19 mouse cellular contexts compared by ENCODE assay signal in the genomic region with DNA sequence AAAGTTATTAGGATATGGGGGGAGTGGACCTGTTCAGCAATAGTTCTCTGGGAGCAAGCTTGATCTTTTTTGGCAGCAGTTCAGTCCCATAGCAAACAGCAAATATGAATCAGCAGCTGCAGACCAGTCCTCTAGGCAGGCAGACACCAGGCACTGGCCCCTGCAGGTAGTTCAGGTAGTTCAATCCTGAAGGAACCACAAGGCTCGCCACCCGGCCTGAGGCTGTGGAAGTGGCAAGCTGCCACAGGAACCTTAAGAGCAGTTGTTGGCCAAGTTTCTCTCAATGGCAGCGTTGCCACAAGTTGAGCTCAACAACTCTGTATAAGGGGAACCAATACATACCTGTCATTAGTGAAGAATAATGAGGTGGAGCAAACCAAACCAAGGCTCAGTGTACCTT. TPM values are rescaled to one million over a fixed set of nuclear protein-coding genes. Genes with fewer than 3 reads are reported as not detected.
DNase-seq lines count a peak whose midpoint lies in the region; ATAC-seq and TF ChIP-seq lines count a peak whose summit lies in the region.
"Had no signal": no experiment of that assay in that cellular context is flagged by ENCODE, and none has a peak within 500 bp of the region (broad histone marks: within the 10 kb centered on the region; RNA-seq: fewer than 3 reads in every experiment).

No protein-coding gene starts in this region.

- H3K4me2 ChIP-seq in stomach, postnatal 0 days (replicated peaks; ENCODE audit: low read depth): no peak overlapping the region
- no peak overlapping the region for H3K4me2 ChIP-seq in forebrain, embryonic 14.5 days (ENCODE audit: low read length)
- H3K4me2 ChIP-seq: embryonic facial prominence, embryonic 12.5 days; hindbrain, embryonic 12.5 days; liver, embryonic 12.5 days; neural tube, embryonic 12.5 days had no signal

- no peak overlapping the region for H3K27ac ChIP-seq in stomach, postnatal 0 days (replicated peaks)
- H3K27ac ChIP-seq in forebrain, embryonic 14.5 days (ENCODE audit: low read depth, low read length): no peak overlapping the region
- H3K27ac ChIP-seq: embryonic facial prominence, embryonic 12.5 days; hindbrain, embryonic 12.5 days; liver, embryonic 12.5 days; midbrain, embryonic 10.5 days; neural tube, embryonic 12.5 days had no signal

- no peaks in the 10 kb centered on the region for H3K36me3 ChIP-seq in stomach, postnatal 0 days (ENCODE audit: control insufficient read depth, insufficient read depth, low read length)
- H3K36me3 ChIP-seq in forebrain, embryonic 14.5 days (ENCODE audit: control insufficient read depth, insufficient read depth, low read length): no peaks in the 10 kb centered on the region
- H3K36me3 ChIP-seq: embryonic facial prominence, embryonic 12.5 days; hindbrain, embryonic 12.5 days; liver, embryonic 12.5 days; midbrain, embryonic 10.5 days; neural tube, embryonic 12.5 days had no signal

- peak; percentile 8 for DNase-seq in gastrocnemius, adult 18-20 months (ENCODE audit: low spot score)
- DNase-seq in gastrocnemius, adult 8-10 months (ENCODE audit: low spot score in 2 of 2): no peak
- peak; percentile 37 for DNase-seq in kidney, adult 18-20 months
- no peak for DNase-seq in kidney, postnatal 14 days
- DNase-seq in urinary bladder, postnatal 14 days (ENCODE audit: low spot score): peak; percentile 53
- DNase-seq in urinary bladder, adult 2 months (ENCODE audit: low spot score): no peak
- peak; percentile 28 for DNase-seq in stomach, postnatal 0 days (ENCODE audit: low spot score)
- no peak for DNase-seq in forebrain, embryonic 14.5 days (ENCODE audit: low spot score)
- DNase-seq: gastrocnemius, postnatal 10 days; spleen, adult 18-20 months; thymus, adult 2 months had no signal

- no peaks in the 10 kb centered on the region for H3K9me3 ChIP-seq in stomach, postnatal 0 days (ENCODE audit: control insufficient read depth, low read length)
- H3K9me3 ChIP-seq in forebrain, embryonic 14.5 days (replicated peaks; ENCODE audit: control insufficient read depth, low read length): no peaks in the 10 kb centered on the region
- H3K9me3 ChIP-seq: embryonic facial prominence, embryonic 12.5 days; hindbrain, embryonic 12.5 days; liver, embryonic 12.5 days; midbrain, embryonic 10.5 days; neural tube, embryonic 12.5 days had no signal

- 66% methylated on average over 3 of the region's 3 CpGs for WGBS in stomach, postnatal 0 days
- 72% methylated on average over 3 of the region's 3 CpGs for WGBS in forebrain, embryonic 14.5 days

- no peak for TF ChIP-seq EP300 in stomach, postnatal 0 days (optimal IDR thresholded peaks at IDR 0.05)

- ATAC-seq in stomach, postnatal 0 days (ENCODE audit: low FRiP score, low TSS enrichment): no peak
- ATAC-seq in forebrain, embryonic 14.5 days: no peak
- ATAC-seq: forebrain, embryonic 16.5 days; inflammation-experienced regulatory T-cells, adult 6 months; liver, embryonic 12.5 days; Patski had no signal

- no peaks in the 10 kb centered on the region for H3K27me3 ChIP-seq in stomach, postnatal 0 days (ENCODE audit: control insufficient read depth, insufficient read depth, low read length)
- no peaks in the 10 kb centered on the region for H3K27me3 ChIP-seq in forebrain, embryonic 14.5 days (replicated peaks; ENCODE audit: control insufficient read depth, insufficient read depth, low read length)
- H3K27me3 ChIP-seq: embryonic facial prominence, embryonic 12.5 days; hindbrain, embryonic 12.5 days; liver, embryonic 12.5 days; neural tube, embryonic 12.5 days; Patski had no signal

- no peak overlapping the region for H3K9ac ChIP-seq in stomach, postnatal 0 days (ENCODE audit: low read length)
- no peak overlapping the region for H3K9ac ChIP-seq in forebrain, embryonic 14.5 days (ENCODE audit: low read length)
- H3K9ac ChIP-seq: embryonic facial prominence, embryonic 12.5 days; hindbrain, embryonic 12.5 days; liver, embryonic 12.5 days; neural tube, embryonic 12.5 days had no signal

- no peak overlapping the region for H3K4me3 ChIP-seq in stomach, postnatal 0 days (ENCODE audit: low read depth, low read length)
- no peak overlapping the region for H3K4me3 ChIP-seq in forebrain, embryonic 14.5 days (ENCODE audit: low read depth, low read length)
- H3K4me3 ChIP-seq: embryonic facial prominence, embryonic 12.5 days; hindbrain, embryonic 12.5 days; liver, embryonic 12.5 days; midbrain, embryonic 10.5 days; neural tube, embryonic 12.5 days had no signal

- TF ChIP-seq CTCF in stomach, postnatal 0 days (IDR thresholded peaks at IDR 0.05; ENCODE audit: low read depth): no peak

- H3K4me1 ChIP-seq in stomach, postnatal 0 days (replicated peaks; ENCODE audit: control insufficient read depth, insufficient read depth): no peaks in the 10 kb centered on the region
- peaks cover 3% of the 10 kb centered on the region; the same call in 1 of the 2 replicates for H3K4me1 ChIP-seq in forebrain, embryonic 14.5 days (ENCODE audit: control insufficient read depth, insufficient read depth, low read length)
- H3K4me1 ChIP-seq: embryonic facial prominence, embryonic 12.5 days; hindbrain, embryonic 12.5 days; liver, embryonic 12.5 days; midbrain, embryonic 10.5 days; neural tube, embryonic 12.5 days had no signal

RNA-seq across cellular contexts. Expression of gene Phlpp1, which starts 58.8 kb away (rescaled TPM):
- total RNA-seq in gastrocnemius, adult 18-20 months (2021): 1 to 10 TPM; 7.5 to 8.2 TPM
- total RNA-seq in gastrocnemius, adult 8-10 months (2022): 1 to 10 TPM; 7.0 to 8.1 (median 7.5) TPM
- 16.9 and 18.2 TPM in 2 replicates for polyA plus RNA-seq in urinary bladder, adult 2 months (2012; rRNA removed)
- 1.3 and 1.5 TPM in 2 replicates for polyA plus RNA-seq in stomach, postnatal 0 days (2015; fragmentation: Nextera tagmentation; extraction: Ambion mirVana)
- polyA plus RNA-seq in forebrain, embryonic 14.5 days (2014; fragmentation: Nextera tagmentation; extraction: Ambion mirVana): 8.3 and 8.6 TPM in 2 replicates

Comparison
In these comparisons a context has a peak if more than half of its experiments do, and no peak if none do; other contexts are left out.
1. DNase-seq: peak in gastrocnemius, adult 18-20 months (single experiment), kidney, adult 18-20 months (single experiment), urinary bladder, postnatal 14 days (single experiment) and stomach, postnatal 0 days (single experiment); none in gastrocnemius, adult 8-10 months (0 of 2), kidney, postnatal 14 days (single experiment), urinary bladder, adult 2 months (single experiment) and forebrain, embryonic 14.5 days (single experiment).